Mouse (Mus musculus) neural tube, embryonic 10.5 days (tissue): Measurements from ENCODE around the gene Bcl11a.
A peak's percentile ranks its signal among the peaks of the same experiment; 100 is the strongest.

Experiments
- DNase-seq: peaks from one replicate; pipeline ENCODE4 v3.0.0-alpha.2; 2017; ENCODE audit warnings: low spot score; ENCODE audit errors: extremely low spot score

Gene Bcl11a

DNA sequence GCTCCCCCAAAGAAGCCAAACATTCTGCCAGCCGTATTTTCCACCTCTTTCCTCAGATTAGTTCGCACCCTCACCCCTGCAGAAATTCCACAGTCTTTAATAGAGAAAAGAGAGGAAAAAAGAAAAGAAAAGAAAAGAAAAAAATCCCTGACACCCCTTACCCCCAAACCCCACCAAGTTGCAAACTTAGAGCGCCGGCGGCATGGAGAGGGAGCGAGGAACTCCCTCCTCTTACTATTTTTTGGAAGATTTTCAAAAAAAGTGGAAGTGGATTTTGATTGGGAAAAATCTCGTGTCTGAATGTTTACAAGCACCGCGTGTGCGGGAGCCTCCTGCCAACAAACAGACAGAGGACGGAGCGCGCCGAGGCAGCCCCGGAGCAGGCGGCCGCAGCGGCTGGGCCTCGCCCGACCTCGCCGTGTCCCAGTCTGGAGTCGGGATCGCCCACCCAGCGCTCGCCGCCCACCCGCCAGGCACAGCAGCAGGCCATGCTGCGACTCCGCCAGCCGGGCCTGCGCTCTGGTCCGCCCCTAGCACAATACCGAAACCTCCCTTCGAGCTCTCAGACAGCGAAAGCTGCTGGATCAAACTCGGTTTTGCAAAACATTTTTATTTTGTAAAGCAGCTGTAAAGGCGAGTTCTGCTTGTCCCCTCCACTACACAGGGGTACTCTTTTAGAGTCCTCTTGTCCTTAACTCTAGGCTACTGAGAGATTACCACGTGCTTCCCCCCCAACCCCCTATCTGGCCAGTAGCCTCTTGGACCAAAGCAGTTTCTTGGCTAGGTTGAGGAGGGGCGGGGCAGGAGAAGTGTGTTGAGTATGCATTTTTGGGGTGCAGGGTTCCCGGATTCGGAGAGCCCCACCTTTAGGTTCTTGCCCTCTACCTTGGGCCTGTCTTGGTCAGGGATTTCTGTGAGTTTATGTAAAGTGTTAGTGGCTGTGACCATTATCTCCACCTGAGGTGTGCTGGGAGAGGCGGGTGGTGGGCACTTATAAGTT, 1.8 kb downstream of the Bcl11a start:
- DNase-seq: peak; percentile 81

GRCm38 (mm10) chr11:24080541-24080940, 2.7 kb downstream of the Bcl11a start:
- no peak for DNase-seq

- DNase-seq: peak; percentile 86
Measured at GRCm38 (mm10) chr11:24081016-24081686, 3.3 kb downstream of the Bcl11a start.

GRCm38 (mm10) chr11:24081687-24082384, 4.0 kb downstream of the Bcl11a start:
- DNase-seq: no peak

DNA sequence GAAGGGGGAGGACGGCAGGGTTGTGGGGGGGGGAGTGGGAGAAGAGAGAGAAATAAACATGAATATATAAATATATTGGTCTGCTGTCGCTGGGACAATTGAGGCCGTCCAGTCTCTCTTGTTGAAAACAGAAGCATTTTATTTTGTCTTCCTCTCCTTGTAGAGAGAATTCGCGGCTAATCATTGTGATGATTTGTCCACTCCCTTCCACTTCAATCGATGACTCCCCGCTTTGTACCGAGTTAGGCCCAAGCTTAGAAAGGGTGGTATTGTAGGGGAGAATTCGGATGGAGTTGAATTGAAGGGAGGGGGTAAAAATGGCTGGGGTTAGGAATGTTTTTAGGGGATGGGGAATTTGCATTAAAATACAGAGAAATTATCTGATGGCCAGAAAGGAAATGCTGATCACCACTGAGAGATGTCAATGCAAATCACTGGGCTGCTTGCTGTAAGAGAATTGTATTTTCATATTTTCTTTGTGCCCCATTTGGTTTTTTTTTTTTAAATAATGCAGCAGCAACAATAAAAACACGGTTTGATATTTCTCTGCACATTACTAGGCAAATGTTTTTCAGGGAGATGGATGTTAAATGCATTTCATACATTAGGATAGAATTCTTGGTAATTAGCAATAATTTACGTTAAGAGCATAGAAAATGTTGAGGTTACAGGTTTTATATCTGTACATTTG, 4.7 kb downstream of the Bcl11a start:
- DNase-seq: no peak

DNA sequence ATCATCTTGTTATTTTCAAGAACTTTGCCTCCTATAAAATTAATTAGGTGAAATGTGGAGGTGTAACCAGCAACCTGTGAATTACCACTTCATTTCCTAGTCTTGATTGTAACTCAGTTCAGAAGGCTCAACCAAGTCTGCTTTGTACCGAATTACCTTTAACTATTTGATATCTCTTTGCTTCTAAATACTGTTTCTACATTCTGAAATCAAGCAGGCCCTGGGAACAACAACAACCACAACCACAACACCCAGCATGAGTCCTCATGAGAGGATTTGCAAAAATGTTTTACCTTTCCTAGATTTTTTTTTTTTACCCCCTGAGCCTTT, 5.2 kb downstream of the Bcl11a start:
- no peak for DNase-seq

- no peak for DNase-seq
Measured at GRCm38 (mm10) chr11:24083423-24083822, 5.6 kb downstream of the Bcl11a start.

GRCm38 (mm10) chr11:24084077-24084476, 6.2 kb downstream of the Bcl11a start:
- DNase-seq: no peak

DNA sequence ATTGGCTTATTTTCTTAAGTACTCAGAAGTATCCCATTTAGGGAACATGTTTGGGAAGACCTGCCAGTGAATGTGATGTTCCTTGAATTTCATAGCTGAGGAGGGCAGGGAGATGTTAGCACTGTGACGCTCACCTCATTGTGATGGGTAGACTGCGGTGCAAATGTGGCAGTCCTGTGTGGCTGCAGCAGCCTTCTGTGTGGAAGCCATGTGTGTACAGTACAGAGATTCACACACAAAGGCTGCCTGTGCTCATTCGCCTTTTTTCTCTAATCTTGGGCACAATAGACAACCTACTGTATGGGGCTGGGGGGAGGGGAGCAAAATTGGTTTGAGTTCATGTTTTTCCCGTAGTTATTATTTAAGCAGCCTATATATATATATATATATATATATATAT, 6.7 kb downstream of the Bcl11a start:
- no peak for DNase-seq

DNA sequence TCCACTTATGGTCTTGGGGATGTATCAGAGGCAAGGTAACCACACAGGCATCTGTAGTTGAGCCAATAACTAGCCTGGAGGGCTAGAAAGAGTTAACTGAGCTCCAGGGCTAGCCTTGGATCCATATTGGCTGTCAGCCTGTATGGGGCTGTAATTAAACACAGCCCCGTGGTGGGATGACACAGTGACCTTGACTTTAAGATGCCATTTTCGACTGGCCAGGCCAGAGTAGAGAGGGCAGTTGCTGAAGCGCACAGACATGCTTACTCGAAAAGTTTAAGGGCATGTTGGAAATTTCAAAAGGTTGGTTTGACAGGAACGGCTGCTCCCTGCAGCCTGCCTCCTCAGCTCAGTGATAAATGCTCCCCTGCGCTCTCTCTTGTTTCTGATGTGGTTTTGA, 8.1 kb downstream of the Bcl11a start:
- no peak for DNase-seq

GRCm38 (mm10) chr11:24087069-24087468, 9.2 kb downstream of the Bcl11a start:
- DNase-seq: no peak

DNA sequence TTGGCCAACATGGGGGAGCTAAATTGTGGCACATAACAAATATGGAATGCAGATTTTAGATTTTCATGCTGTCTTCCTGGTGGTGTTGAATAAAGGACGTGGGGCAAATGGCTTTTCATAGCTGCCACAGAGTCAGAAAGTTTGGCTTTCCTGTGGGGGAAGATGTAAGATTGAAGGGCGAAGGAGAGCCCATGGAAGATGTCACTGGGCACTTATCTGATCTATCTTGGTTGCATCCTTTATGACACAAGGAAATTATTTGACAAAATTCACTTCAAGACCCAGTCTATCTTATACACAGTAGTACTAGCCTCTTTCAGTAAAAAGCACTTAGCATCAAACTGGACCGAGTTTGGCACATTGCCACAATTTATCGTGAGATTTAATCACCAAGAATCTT, 12.6 kb downstream of the Bcl11a start:
- DNase-seq: no peak

DNA sequence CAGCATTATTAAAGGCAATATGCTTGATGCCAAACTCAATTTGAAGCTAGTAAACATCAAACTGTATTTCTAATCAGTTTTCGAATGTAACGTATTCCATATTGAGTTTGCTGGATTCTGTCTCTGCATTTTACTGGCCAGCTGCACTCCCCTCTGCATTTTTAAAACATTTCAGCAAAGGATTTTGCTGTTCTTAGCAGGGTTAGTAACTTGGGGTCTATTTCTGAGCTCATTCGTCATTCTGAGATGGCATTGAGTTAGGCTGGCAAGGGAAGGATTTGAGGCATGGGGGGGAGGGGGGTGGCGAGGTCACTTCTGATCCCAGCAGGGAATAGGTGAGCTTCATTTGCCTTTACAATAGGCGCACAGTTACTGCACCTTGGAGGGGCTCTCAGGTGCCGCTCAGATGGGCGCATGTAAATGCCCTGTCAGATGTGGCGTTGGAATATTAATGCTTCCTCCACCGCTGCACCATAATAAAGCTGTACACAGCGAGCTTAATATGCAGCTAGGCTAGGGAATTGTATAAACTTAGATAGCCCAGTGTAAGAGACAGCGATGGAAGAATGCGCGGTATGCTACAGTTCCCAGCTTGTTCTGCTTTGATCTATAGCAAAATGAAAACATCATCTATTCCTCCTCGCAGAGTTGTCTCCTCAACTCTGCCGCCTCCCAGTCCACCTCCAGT, 13.7 kb downstream of the Bcl11a start:
- DNase-seq: no peak

DNA sequence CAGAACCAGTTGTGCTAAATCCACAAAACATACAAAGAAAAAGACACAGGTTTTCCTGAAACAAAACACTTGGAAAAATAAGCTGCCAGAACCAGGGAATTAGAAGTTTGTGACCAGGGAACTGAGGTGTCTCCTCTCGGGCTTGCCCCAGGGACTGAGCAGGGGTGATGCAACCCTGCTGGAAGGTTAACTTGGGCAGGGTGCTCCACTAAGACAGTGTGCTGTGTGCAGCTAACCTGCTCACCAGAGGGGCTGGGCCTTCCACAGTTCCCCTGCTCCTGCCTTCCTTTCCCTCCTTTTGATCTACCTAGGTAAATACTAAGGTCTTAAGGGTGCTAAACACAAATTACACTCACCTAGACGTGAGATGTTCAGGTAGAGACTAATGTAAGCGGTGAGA, 14.8 kb downstream of the Bcl11a start:
- DNase-seq: no peak

GRCm38 (mm10) chr11:24094086-24094487, 16.2 kb downstream of the Bcl11a start:
- DNase-seq: no peak

DNA sequence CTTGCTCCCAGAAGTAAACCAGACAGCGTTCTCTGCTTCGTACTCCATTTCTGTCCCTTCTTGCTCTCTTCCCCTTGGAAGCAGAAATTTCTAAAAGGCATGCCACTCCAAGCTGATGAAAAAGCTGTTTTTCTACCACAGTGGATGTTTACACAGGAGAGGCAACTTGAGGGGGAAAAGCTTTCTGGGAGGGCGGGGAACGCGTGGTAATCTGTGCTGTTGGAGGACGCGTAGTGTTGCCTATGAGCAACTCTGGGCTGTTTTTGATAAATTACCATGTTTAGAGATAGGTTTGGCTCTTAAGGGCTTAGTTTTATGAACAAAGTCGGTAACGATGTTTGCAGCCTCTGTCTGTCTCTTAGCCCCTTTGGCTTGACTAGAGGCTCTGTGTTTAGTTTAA, 17.4 kb downstream of the Bcl11a start:
- no peak for DNase-seq

DNA sequence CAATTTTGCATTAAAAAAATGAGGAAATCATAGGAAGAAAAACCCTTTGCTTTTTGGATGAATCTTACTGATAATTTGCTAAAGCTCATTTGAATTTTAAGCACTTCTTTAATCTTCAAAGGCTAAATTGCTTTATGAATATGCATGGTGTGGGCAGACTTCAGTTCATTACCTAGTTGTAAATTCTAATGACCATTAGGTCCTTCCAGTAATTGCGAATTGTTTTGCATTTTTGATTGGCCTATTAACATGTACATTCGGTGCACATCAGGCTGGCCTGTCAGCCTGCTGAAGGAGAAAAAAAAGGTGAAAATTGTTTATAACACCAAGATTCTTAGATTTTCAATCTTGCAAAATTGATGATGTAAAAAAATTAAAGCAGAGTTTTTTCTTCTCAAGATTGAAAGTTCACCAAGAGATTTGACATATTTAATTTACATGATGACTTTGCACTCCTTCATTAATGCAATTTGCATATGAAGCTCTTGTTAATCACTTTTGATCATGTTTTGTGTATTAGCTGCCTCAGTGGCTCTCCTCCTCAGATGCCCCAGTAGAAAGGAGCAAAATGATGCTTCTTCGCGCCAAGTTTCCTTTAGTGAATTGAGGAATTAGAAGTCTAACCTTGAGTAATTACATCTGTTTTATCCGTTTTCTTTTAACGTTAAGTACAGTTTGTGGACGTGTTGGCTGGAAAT, 17.9 kb downstream of the Bcl11a start:
- no peak for DNase-seq

GRCm38 (mm10) chr11:24096483-24096882, 18.6 kb downstream of the Bcl11a start:
- no peak for DNase-seq

DNA sequence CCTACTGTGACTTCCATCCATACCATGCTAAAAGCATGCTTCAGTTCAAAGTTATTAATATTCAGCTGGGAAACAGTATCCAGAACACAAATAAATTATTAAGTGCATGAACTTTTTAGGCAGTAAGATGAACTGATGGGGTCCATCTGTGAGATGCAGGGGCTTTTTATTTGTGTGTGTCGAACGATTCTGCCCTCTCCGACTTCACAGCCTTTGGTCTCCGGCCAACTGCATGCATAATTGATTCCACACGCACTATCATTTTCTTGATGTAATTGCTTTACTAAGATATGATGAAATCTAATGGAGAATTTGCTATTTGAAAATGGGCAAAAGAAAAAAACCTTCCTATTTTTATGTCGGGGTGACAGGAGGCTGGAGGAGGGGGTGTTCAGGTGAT, 19.2 kb downstream of the Bcl11a start:
- DNase-seq: no peak

- no peak for DNase-seq
Measured at GRCm38 (mm10) chr11:24098069-24098468, 20.2 kb downstream of the Bcl11a start.
